ENCODE assay signal across 19 mouse cellular contexts in the genomic region with DNA sequence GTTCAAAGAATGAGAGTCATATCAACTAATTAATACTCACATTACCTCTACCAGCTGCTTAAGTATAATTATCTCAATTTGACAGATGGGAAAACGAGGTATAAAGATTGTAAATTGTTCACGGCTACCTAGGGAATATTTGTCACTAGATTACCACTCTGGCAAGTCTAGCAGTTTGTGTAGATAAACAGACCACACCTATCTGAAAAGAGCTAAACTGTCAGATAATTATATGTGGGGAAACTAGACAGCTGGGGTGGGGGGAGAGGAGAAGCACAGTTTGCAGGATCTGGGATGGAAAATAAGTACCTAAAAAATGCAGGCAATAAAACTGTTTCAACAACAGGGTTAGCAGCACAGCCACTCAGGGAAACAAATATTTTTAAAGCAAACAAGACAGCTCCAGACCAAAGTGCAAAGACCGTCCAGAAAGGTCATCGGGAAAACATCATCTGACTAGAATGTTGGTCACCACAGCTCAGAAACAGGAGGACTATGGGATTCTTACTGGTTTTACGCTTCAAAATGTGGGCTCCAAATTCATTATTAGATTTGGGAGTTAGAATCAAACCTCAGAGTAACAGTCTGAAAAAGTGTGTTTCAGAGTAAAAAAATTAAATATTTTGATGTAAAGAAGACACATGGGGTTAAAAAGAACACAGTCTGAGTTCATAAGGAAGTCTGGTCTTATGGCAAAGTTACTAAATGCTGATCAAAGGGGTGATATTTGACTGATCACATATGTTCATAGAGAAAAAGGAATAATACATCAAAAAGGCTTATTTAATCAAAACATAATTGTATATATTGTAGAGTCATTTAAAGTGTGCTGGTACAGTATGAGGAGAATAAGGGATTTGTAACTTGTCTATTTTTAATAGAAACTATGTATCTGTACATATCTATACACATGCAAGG. TPM values are rescaled to one million over a fixed set of nuclear protein-coding genes. Genes with fewer than 3 reads are reported as not detected.
DNase-seq lines count a peak whose midpoint lies in the region; ATAC-seq and TF ChIP-seq lines count a peak whose summit lies in the region.
"Had no signal": no experiment of that assay in that cellular context is flagged by ENCODE, and none has a peak within 500 bp of the region (broad histone marks: within the 10 kb centered on the region; RNA-seq: fewer than 3 reads in every experiment).

No protein-coding gene starts in this region.

- no peak overlapping the region for H3K9ac ChIP-seq in kidney, postnatal 0 days (ENCODE audit: low read depth, low read length)
- no peak overlapping the region for H3K9ac ChIP-seq in kidney, embryonic 15.5 days
- no peak overlapping the region for H3K9ac ChIP-seq in liver, embryonic 16.5 days (ENCODE audit: low read depth, low read length)
- H3K9ac ChIP-seq: embryonic facial prominence, embryonic 15.5 days; heart, embryonic 12.5 days; limb, embryonic 15.5 days; stomach, embryonic 15.5 days had no signal

- WGBS in kidney, postnatal 0 days: 52% methylated on average over 5 of the region's 5 CpGs
- WGBS in kidney, embryonic 15.5 days: 50% methylated on average over 5 of the region's 5 CpGs
- WGBS in liver, embryonic 16.5 days (ENCODE audit: insufficient replicate concordance): 37% methylated on average over 5 of the region's 5 CpGs

- H3K4me2 ChIP-seq in kidney, postnatal 0 days (ENCODE audit: low read length): no peak overlapping the region
- H3K4me2 ChIP-seq in kidney, embryonic 15.5 days: no peak overlapping the region
- no peak overlapping the region for H3K4me2 ChIP-seq in liver, embryonic 16.5 days (ENCODE audit: low read depth, low read length)
- H3K4me2 ChIP-seq: embryonic facial prominence, embryonic 15.5 days; heart, embryonic 12.5 days; limb, embryonic 15.5 days; midbrain, embryonic 11.5 days; stomach, embryonic 15.5 days had no signal

- H3K36me3 ChIP-seq in kidney, postnatal 0 days (ENCODE audit: insufficient read depth, low read length): no peaks in the 10 kb centered on the region
- H3K36me3 ChIP-seq in kidney, embryonic 15.5 days: no peaks in the 10 kb centered on the region
- no peaks in the 10 kb centered on the region for H3K36me3 ChIP-seq in liver, embryonic 16.5 days (ENCODE audit: control insufficient read depth, insufficient read depth)
- H3K36me3 ChIP-seq: embryonic facial prominence, embryonic 15.5 days; forebrain, embryonic 10.5 days; heart, embryonic 12.5 days; limb, embryonic 15.5 days; stomach, embryonic 15.5 days had no signal

- no peak for ATAC-seq in kidney, postnatal 0 days (replicated peaks; ENCODE audit: low FRiP score, low read depth)
- no peak for ATAC-seq in kidney, embryonic 15.5 days (replicated peaks; ENCODE audit: low FRiP score)
- peak; percentile 70 for ATAC-seq in liver, embryonic 16.5 days (ENCODE audit: low read depth)
- ATAC-seq: hindbrain, embryonic 16.5 days had no signal

- H3K4me3 ChIP-seq in kidney, postnatal 0 days (replicated peaks; ENCODE audit: low read depth, low read length): no peak overlapping the region
- H3K4me3 ChIP-seq in kidney, embryonic 15.5 days (replicated peaks): no peak overlapping the region
- no peak overlapping the region for H3K4me3 ChIP-seq in liver, embryonic 16.5 days (ENCODE audit: low read depth, low read length)
- H3K4me3 ChIP-seq: embryonic facial prominence, embryonic 15.5 days; forebrain, embryonic 10.5 days; heart, embryonic 12.5 days; limb, embryonic 15.5 days; stomach, embryonic 15.5 days had no signal

- peak; percentile 39 for DNase-seq in kidney, postnatal 0 days (ENCODE audit: low spot score)
- DNase-seq in c-Kit-positive CD71-positive TER-119-positive erythroid progenitor cells, embryonic 14.5 days (ENCODE audit: low spot score): peak; percentile 3
- DNase-seq in kidney, postnatal 14 days: peak; percentile 46
- DNase-seq in B cell, adult 2 months: no peak
- no peak for DNase-seq in gastrocnemius, postnatal 25 days
- DNase-seq: cerebellum, adult 9-11 months; heart, postnatal 4 days; layer of hippocampus, postnatal 36 days; right cerebral cortex, postnatal 14 days had no signal

- no peaks in the 10 kb centered on the region for H3K9me3 ChIP-seq in kidney, postnatal 0 days (replicated peaks; ENCODE audit: low read length)
- H3K9me3 ChIP-seq in kidney, embryonic 15.5 days (replicated peaks): no peaks in the 10 kb centered on the region
- H3K9me3 ChIP-seq in liver, embryonic 16.5 days (replicated peaks; ENCODE audit: control insufficient read depth, low read length): no peaks in the 10 kb centered on the region
- H3K9me3 ChIP-seq: embryonic facial prominence, embryonic 15.5 days; forebrain, embryonic 10.5 days; heart, embryonic 12.5 days; limb, embryonic 15.5 days; stomach, embryonic 15.5 days had no signal

- H3K27ac ChIP-seq in kidney, postnatal 0 days: no peak overlapping the region
- H3K27ac ChIP-seq in kidney, embryonic 15.5 days: no peak overlapping the region
- 0 out of 2 replicates have a peak overlapping the region, but pooled peaks have one; percentile 21 for H3K27ac ChIP-seq in liver, embryonic 16.5 days (ENCODE audit: low read length)
- H3K27ac ChIP-seq: embryonic facial prominence, embryonic 15.5 days; forebrain, embryonic 10.5 days; limb, embryonic 15.5 days; stomach, embryonic 15.5 days had no signal

- H3K27me3 ChIP-seq in kidney, postnatal 0 days (ENCODE audit: insufficient read depth, low read length): no peaks in the 10 kb centered on the region
- no peaks in the 10 kb centered on the region for H3K27me3 ChIP-seq in kidney, embryonic 15.5 days
- no peaks in the 10 kb centered on the region for H3K27me3 ChIP-seq in liver, embryonic 16.5 days (ENCODE audit: control insufficient read depth, insufficient read depth, low read depth, low read length)
- H3K27me3 ChIP-seq: embryonic facial prominence, embryonic 15.5 days; heart, embryonic 12.5 days; limb, embryonic 15.5 days; stomach, embryonic 15.5 days had no signal

- TF ChIP-seq CTCF in kidney, postnatal 0 days (IDR thresholded peaks at IDR 0.05; ENCODE audit: low read depth): no peak

- H3K4me1 ChIP-seq in kidney, postnatal 0 days (replicated peaks; ENCODE audit: insufficient read depth, low read length): no peaks in the 10 kb centered on the region
- peaks cover 4% of the 10 kb centered on the region; the same call in 1 of the 2 replicates for H3K4me1 ChIP-seq in kidney, embryonic 15.5 days
- H3K4me1 ChIP-seq in liver, embryonic 16.5 days (ENCODE audit: control insufficient read depth, low read depth, low read length): no peaks in the 10 kb centered on the region; the same call in 1 of the 2 replicates
- H3K4me1 ChIP-seq: embryonic facial prominence, embryonic 15.5 days; heart, embryonic 12.5 days; limb, embryonic 15.5 days; stomach, embryonic 15.5 days had no signal

RNA-seq across cellular contexts. Expression of gene Cldn1, which starts 13.5 kb away (rescaled TPM):
- 36.0 and 38.0 TPM in 2 replicates for polyA plus RNA-seq in kidney, postnatal 0 days (2015; fragmentation: Nextera tagmentation; extraction: Ambion mirVana)
- polyA plus RNA-seq in kidney, embryonic 15.5 days (2015; fragmentation: Nextera tagmentation; extraction: Ambion mirVana): 34.8 and 35.6 TPM in 2 replicates
- 99.6 and 122 TPM in 2 replicates for polyA plus RNA-seq in liver, embryonic 16.5 days (2015; fragmentation: Nextera tagmentation; extraction: Ambion mirVana)
- 1 to 10 TPM; 2.3 to 2.9 TPM for total RNA-seq in gastrocnemius, postnatal 25 days (2021)
- total RNA-seq: MEL had no signal

Comparison
In these comparisons a context has a peak if more than half of its experiments do, and no peak if none do; other contexts are left out.
1. DNase-seq: peak in kidney, postnatal 0 days (single experiment), c-Kit-positive CD71-positive TER-119-positive erythroid progenitor cells, embryonic 14.5 days (single experiment) and kidney, postnatal 14 days (single experiment); none in B cell, adult 2 months (0 of 2) and gastrocnemius, postnatal 25 days (single experiment).